Mouse (Mus musculus) left cerebral cortex, postnatal 25 days (tissue): Measurements from ENCODE around the gene Gm7347. TPM values are rescaled to one million over a fixed set of nuclear protein-coding genes. Genes with fewer than 3 reads are reported as not detected.
A peak's percentile ranks its signal among the peaks of the same experiment; 100 is the strongest.
"Not testable (repeated sequence)": the region's sequence is repeated elsewhere in the genome, so short reads cannot be mapped to it uniquely, and the experiment has no call there.

Source experiments
- DNase-seq, 2 experiments: peaks; one replicate each; pipeline ENCODE4 v3.0.0; 2022; ENCODE audit warnings: low spot score in 2 of 2, mixed read lengths in 1 of 2
- intact Hi-C: fragments of 180-260 bp; cut with DNase I; formaldehyde crosslinking; loops from one replicate; pipeline ENCODE4 v1.15.1; 2025
- total RNA-seq, 2 experiments: library from RNA; stranded (reverse); gene quantifications; 2 replicates each; pipeline ENCODE4 v1.2.3; 2021

Gene Gm7347
- not detected for total RNA-seq

- DNase-seq, intact Hi-C loops: not testable (repeated sequence)
Measured at GRCm38 (mm10) chr5:26058481-26058880, at the start of gene Gm7347. Gene Gm7347, minus strand, starts transcription at chr5:26058581.

GRCm38 (mm10) chr5:26105262-26105661 is 46.9 kb upstream of the Gm7347 start, which contains the start of gene 5031410I06Rik:
Gene 5031410I06Rik, minus strand, starts transcription at chr5:26105362.
- intact Hi-C loops: not testable (repeated sequence)

GRCm38 (mm10) chr5:26089191-26089590 is 30.8 kb upstream of the Gm7347 start, which contains the start of gene Gm10471:
Gene Gm10471, minus strand, starts transcription at chr5:26089291.
- intact Hi-C loops, DNase-seq: not testable (repeated sequence)

More at GRCm38 (mm10) chr5:26105262-26105661, 46.9 kb upstream of the Gm7347 start, which contains the start of gene 5031410I06Rik:
- not testable (repeated sequence) for DNase-seq

DNA sequence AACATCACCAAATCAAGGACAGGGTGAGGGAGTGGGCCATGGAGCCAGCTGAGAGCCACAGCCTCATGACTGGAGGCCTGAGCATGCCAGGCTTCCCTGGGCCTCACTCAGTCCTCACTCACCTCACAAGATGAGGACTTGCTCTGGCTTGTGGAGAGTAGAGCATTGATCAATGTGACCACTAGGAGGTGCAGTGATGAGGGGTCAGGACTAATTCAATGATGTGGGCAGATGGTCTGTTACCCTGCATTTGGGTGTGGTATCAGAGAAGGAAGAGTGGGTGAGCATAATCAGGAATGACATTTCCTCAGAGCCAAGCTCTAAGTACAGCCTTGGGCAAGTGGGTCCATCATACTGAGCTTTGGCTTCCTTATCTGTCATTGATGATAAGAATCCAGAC is 20.6 kb upstream of the Gm7347 start:
- DNase-seq, intact Hi-C loops: not testable (repeated sequence)

- intact Hi-C loops: no loop called here
- no peak for DNase-seq
Measured at GRCm38 (mm10) chr5:26070716-26071115, 12.3 kb upstream of the Gm7347 start.

DNA sequence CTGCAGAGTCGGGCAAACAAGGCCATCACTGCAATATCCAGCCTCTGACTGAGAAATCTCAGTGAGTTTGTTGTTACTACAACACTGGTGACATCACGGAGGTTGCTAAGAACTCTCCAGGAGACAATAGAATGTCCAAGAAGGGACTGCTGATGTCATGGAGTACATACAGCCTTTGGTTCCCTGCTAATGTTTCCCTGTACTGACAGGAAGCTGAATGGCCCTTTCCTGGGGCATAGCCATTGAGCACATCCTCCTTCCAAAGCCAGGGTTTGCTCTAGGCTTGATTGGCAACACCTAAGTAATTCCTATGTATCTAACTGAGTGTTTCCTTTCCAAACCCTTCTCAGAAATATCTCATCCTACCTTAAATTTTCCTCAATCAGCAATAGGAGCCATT is 18.9 kb downstream of the Gm7347 start, which contains the start of gene Speer4a:
TSS of gene Speer4a (minus strand) at position 101 of the 400 bp plus-strand sequence.
- intact Hi-C loops, DNase-seq: not testable (repeated sequence)

DNA sequence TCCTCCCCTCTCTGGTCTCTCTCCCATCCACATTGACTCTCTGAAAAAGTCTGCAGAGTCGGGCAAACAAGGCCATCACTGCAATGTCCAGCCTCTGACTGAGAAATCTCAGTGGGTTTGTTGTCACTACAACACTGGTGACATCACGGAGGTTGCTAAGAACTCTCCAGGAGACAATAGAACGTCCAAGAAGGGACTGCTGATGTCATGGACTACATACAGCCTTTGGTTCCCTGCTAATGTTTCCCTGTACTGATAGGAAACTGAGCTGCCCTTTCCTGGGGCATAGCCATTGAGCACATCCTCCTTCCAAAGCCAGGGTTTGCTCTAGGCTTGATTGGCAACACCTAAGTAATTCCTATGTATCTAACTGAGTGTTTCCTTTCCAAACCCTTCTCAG is 35.6 kb downstream of the Gm7347 start, which contains the start of gene Gm5862:
TSS of gene Gm5862 (minus strand) at position 101 of the 400 bp plus-strand sequence.
- intact Hi-C loops, DNase-seq: not testable (repeated sequence)

GRCm38 (mm10) chr5:26007697-26008096 is 50.7 kb downstream of the Gm7347 start:
- DNase-seq, intact Hi-C loops: not testable (repeated sequence)

- intact Hi-C loops: not testable (repeated sequence)
- DNase-seq: peak; percentile 7 to 17
Measured at GRCm38 (mm10) chr5:26006937-26007695, 51.3 kb downstream of the Gm7347 start.

- DNase-seq, intact Hi-C loops: not testable (repeated sequence)
Measured at GRCm38 (mm10) chr5:26004698-26005097, 53.7 kb downstream of the Gm7347 start, which contains the start of gene Gm1979. Gene Gm1979, minus strand, starts transcription at chr5:26004798.

Other genes with a start within 250 kb of the Gm7347 start
- gene Gm21663, start 116.2 kb downstream of the Gm7347 start, total RNA-seq: not detected
- gene Gm21671, start 104.2 kb downstream of the Gm7347 start, total RNA-seq: not detected
- gene Gm21680, start 85.9 kb downstream of the Gm7347 start, total RNA-seq: not detected
- not detected for gene Gm21698, start 69.9 kb downstream of the Gm7347 start, total RNA-seq
- gene Gm1979, start 53.8 kb downstream of the Gm7347 start, total RNA-seq: not detected
- not detected for gene Gm5862, start 35.7 kb downstream of the Gm7347 start, total RNA-seq
- not detected for gene Speer4a, start 19.0 kb downstream of the Gm7347 start, total RNA-seq
- not detected for gene Gm10471, start 30.7 kb upstream of the Gm7347 start, total RNA-seq
- not detected for gene 5031410I06Rik, start 46.8 kb upstream of the Gm7347 start, total RNA-seq
- not detected for gene Gm10220, start 62.8 kb upstream of the Gm7347 start, total RNA-seq
- under 1 TPM in 1 of 2 experiments, not detected in 1; 0.11 TPM for gene Gm7361, start 199.1 kb upstream of the Gm7347 start, total RNA-seq